Mouse (Mus musculus) heart, postnatal 10 days (tissue): Measurements from ENCODE around the gene Kdm4b. TPM values are rescaled to one million over a fixed set of nuclear protein-coding genes. Genes with fewer than 3 reads are reported as not detected.

Experiments
- DNase-seq, 2 experiments: peaks; one replicate each; pipeline ENCODE4 v3.0.0; 2021
- intact Hi-C: fragments of 180-260 bp; cut with DNase I; formaldehyde crosslinking; loops from one replicate; pipeline ENCODE4 v1.15.1; 2025
- total RNA-seq, 2 experiments: library from RNA; stranded (reverse); gene quantifications; 2 replicates each; pipeline ENCODE4 v1.2.3; 2021

Gene Kdm4b
- total RNA-seq, 2 experiments from 2014 or later, result 42.4 to 44.9 TPM

GRCm38 (mm10) chr17:56338909-56339308, 13.0 kb downstream of the Kdm4b start:
- intact Hi-C loops, result no loop called here
- DNase-seq, result peak; percentile 32 to 54

- no peak for DNase-seq
- intact Hi-C loops, result no loop called here
These were observed 14.9 kb downstream of the Kdm4b start for GRCm38 (mm10) chr17:56340717-56341116.

- intact Hi-C loops, result no loop called here
- DNase-seq, result no peak
These were observed 17.6 kb downstream of the Kdm4b start for GRCm38 (mm10) chr17:56343466-56343865.

GRCm38 (mm10) chr17:56345364-56345763, 19.5 kb downstream of the Kdm4b start:
- intact Hi-C loops, result no loop called here
- DNase-seq, result no peak

GRCm38 (mm10) chr17:56348128-56348527, 22.3 kb downstream of the Kdm4b start:
- intact Hi-C loops, result no loop called here
- no peak for DNase-seq

GRCm38 (mm10) chr17:56348586-56348985, 22.7 kb downstream of the Kdm4b start:
- intact Hi-C loops, result no loop called here
- no peak for DNase-seq

GRCm38 (mm10) chr17:56350694-56351093, 24.8 kb downstream of the Kdm4b start:
- intact Hi-C loops, result loop anchor here (2.0 to 5.0 kb wide), 2 partner anchors 58 to 218 kb away; partner anchors contain the start of gene Plin3
- DNase-seq, result peak; percentile 85 to 93

GRCm38 (mm10) chr17:56356921-56357885, 31.3 kb downstream of the Kdm4b start:
- intact Hi-C loops, result loop anchor here (1.0 to 5.0 kb wide), 3 partner anchors 122 to 310 kb away; no protein-coding TSS in a partner anchor
- DNase-seq, result peak; percentile 81 to 86

- no peak for DNase-seq
- intact Hi-C loops, result loop anchor here (5.0 kb wide), 1 partner anchor 308 kb away; no protein-coding TSS in a partner anchor
These were observed 33.4 kb downstream of the Kdm4b start for GRCm38 (mm10) chr17:56359183-56359725.

GRCm38 (mm10) chr17:56359864-56360263, 34.0 kb downstream of the Kdm4b start:
- intact Hi-C loops, result loop anchor here (5.0 kb wide), 1 partner anchor 307 kb away; no protein-coding TSS in a partner anchor
- no peak for DNase-seq

- intact Hi-C loops, result no loop called here
- no peak for DNase-seq
These were observed 34.6 kb downstream of the Kdm4b start for GRCm38 (mm10) chr17:56360451-56360850.

- intact Hi-C loops, result no loop called here
- no peak for DNase-seq
These were observed 35.7 kb downstream of the Kdm4b start for GRCm38 (mm10) chr17:56361542-56361941.

- intact Hi-C loops, result no loop called here
These were observed 40.2 kb downstream of the Kdm4b start for GRCm38 (mm10) chr17:56365791-56366673.

GRCm38 (mm10) chr17:56368291-56368790, 42.5 kb downstream of the Kdm4b start:
- DNase-seq, result no peak
- intact Hi-C loops, result no loop called here

More at GRCm38 (mm10) chr17:56365791-56366673, 40.2 kb downstream of the Kdm4b start:
- DNase-seq, result no peak

GRCm38 (mm10) chr17:56370090-56370489, 44.2 kb downstream of the Kdm4b start:
- no peak for DNase-seq
- intact Hi-C loops, result no loop called here

GRCm38 (mm10) chr17:56371029-56371660, 45.3 kb downstream of the Kdm4b start:
- intact Hi-C loops, result no loop called here
- no peak for DNase-seq

- no peak for DNase-seq
- intact Hi-C loops, result no loop called here
These were observed 46.2 kb downstream of the Kdm4b start for GRCm38 (mm10) chr17:56372109-56372508.

GRCm38 (mm10) chr17:56373136-56374034, 47.5 kb downstream of the Kdm4b start:
- intact Hi-C loops, result no loop called here
- DNase-seq, result peak; percentile 16 to 31

GRCm38 (mm10) chr17:56374851-56375250, 49.0 kb downstream of the Kdm4b start:
- DNase-seq, result no peak
- intact Hi-C loops, result no loop called here
